Mouse (Mus musculus) retina, adult 2 months (tissue): ENCODE results near the gene Plcb1.

Experiments used
- DNase-seq: peaks from one replicate; pipeline ENCODE4 v3.0.0-alpha.2; 2012; ENCODE audit warnings: low read depth, low spot score

Gene Plcb1

DNA sequence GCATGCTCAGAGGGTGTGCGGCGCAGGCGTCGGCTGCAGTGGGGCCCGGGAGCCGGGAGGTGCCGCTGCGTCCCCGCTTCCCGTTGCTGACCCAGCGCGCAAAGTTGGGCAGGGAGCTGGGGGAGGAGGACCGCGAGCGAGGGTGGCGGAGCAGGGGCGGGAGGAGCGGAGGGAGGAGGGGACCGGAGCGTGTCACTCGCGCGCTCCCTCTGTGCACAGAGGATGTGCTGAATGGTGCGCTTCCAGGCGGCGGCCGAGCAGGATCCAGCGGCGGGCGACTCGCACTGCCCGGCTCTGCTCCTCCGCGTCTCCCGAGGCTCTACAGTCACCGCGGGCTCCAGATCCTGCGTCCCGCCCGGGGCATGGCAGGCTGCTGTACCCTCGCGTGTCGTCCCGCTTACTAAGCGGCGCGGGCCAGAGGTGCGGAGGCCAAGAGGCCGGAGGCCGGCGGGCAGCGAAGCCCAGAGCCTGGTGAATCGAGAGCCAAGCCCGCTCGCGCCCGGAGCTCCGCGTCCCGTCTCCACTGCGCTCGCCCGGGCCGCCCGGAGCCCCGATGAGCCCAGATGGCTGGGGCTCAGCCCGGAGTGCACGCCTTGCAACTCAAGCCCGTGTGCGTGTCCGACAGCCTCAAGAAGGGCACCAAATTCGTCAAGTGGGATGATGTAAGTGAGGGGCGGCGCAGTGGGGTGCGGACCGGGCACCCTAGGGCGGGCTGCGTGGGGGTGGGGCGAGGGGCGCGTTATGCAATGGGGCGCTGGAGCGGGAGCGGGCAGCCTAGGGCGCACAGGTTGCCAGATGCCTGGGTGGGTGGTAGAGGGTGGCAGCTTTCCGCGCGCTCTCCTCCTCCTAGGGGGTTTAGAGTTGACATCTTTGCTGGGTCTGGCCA lies at the start of gene Plcb1:
TSS of gene Plcb1 (plus strand) at position 98 of the 886 bp plus-strand sequence.
- DNase-seq: peak; percentile 22

GRCm38 (mm10) chr2:134755537-134755936 lies 30.3 kb upstream of the Plcb1 start:
- DNase-seq: no peak

DNA sequence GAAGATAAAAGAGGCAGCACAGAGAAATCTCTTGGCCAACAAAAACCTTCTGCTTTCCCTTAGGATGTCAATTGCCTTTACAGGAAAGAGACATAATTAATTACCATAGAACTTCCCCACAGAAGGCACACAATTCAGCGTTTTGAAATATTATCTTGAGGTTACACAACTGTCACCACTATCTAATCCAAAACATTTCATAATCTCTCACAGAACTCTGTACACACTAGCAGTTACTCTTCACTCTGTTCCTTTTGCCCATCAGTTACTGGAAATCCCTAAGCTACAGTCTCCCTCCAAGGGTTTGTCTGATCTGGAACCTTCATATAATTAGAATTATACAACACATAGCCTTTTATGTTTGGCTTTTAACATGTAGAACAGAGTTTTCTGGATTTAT lies 29.8 kb upstream of the Plcb1 start:
- DNase-seq: no peak

GRCm38 (mm10) chr2:134761029-134761428 lies 24.8 kb upstream of the Plcb1 start:
- no peak for DNase-seq

DNA sequence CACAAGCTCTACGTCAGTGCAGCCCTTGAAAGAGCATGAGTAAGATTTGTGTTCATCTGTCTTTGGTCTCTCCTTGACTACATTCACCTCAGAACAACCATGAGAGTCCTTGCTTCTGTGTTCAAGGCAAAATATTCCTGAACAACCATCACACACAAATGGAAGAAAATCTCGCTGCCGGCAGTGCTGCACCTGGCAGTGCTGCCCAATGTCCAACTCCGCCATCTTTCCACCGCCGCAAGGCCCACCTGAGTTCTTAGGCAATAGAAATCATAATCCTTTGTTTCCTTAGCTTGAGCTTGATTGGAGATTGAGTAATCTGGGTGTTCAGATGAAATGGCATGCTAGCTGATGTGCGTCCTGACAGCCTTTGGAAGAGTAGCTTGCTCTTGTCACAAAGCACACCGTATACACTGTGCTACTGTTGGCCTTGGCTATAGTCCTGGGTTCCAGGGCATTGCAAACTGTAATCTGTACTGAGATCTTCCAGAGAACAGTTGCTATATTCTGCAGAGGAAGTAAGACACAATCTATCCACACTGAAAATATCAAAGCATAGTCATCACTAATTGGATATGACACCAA lies 22.4 kb upstream of the Plcb1 start:
- DNase-seq: no peak

DNA sequence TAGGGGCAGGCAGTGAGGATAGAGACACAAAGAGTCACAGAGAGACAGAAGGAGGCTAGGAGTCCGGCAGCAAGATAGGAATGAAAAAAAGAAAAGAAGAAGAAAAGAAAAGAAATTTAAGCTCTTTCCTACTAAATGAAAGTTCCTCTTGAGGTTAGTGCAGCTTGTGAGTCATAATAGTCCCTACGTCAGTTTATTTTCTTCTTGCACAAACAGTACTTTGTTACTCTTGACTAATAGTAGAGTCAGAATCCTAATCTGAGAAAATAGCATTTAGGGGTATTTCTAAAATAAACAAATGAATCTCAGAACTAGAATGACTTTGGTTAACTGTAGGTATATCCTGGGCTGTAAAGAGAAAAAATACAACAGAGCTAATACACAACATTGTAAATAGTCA lies 21.4 kb upstream of the Plcb1 start:
- no peak for DNase-seq

DNA sequence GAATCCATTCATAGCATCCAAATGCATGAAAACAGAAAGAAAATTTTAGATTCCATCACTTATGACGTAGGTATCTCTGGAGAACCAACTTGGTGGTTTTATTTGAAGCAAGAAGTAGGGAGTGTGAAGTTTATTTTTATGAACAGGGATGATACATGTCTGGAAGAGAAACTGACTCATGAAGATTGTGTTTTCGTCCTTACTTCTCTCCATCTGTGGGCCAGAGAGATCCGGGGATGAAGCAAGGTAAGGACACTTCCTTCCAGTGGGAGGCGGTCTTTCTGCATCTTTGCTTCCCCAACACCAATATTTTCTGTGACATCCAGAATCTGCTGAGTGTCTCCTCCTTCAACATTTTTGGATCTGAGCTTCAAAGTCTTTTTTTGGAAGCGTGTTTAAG lies 6.0 kb upstream of the Plcb1 start:
- DNase-seq: no peak

DNA sequence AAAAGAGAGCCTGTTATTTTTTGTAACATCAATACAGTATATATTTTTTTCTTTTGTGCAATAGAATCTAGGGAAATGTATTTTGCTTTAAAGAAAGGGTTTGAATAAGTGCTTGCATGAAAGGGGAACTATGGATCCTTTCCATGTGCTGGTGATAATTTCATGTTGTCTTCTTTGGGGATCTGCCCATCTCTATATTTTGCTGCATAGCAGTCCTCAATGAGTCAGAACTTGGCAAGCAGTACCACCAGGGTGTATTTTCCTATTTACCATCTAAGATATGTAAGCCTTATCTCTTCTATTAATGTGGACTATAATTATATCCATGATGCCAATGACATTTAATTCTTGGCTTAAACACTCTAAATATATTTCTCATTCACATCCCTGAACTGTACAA lies 5.6 kb upstream of the Plcb1 start:
- no peak for DNase-seq

- no peak for DNase-seq
These were observed 986 bp downstream of the Plcb1 start for GRCm38 (mm10) chr2:134786856-134787250.

DNA sequence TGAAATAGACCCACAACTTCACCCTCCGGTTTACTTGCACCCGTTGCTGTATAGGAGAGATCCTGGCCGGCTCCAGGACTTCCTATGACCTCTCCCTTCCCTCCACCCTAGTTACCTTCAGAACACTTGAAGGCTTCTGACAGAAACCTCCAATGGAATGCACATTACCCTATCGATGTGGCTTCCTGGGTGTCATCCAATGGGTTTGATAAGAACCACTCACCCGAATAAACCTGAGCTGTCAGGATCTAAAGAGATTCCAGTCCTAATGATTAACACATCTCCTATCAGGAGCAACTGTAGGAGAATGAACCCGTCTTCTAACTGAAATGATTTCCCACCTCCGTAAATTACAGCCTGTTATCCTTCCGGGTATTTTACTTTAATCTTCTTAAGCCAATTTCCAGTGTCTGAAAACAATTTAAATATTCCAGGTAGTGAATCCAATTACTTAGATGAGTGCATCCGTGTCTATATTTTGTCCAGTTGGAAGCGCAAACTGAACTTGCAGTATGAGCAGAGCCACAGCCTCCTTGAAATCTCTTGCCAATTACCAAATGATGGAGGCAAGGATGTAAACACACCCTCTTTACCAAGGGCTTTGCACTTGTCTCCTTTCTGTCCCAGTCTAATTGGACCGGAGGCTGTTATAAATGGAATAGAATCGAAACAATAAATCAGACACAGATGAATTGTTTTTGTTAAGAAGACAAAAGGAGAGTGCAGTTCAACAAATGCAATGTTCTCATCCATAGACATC lies 1.6 kb downstream of the Plcb1 start:
- DNase-seq: no peak

GRCm38 (mm10) chr2:134792926-134793325 lies 7.1 kb downstream of the Plcb1 start:
- no peak for DNase-seq

- DNase-seq: no peak
These were observed 14.4 kb downstream of the Plcb1 start for GRCm38 (mm10) chr2:134800226-134800625.

DNA sequence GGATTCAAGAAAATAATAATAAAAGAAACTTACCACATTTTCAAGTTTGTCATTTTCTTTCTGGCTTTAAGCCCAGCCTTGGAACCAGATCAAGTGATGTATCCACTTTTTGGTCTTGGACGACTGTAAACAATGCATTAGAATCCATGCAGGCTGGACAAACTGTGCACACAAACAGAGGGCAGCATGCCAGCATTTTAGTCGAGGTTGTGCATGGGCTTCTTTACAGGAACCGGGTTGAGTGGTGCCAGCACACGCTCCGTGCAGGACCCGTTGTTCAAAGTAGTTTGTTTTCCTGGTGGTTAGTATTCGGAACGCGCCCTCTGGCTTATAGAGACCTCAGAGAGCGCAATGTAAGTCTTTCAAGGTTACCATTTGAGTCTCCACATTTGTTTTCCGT lies 30.5 kb downstream of the Plcb1 start:
- no peak for DNase-seq

DNA sequence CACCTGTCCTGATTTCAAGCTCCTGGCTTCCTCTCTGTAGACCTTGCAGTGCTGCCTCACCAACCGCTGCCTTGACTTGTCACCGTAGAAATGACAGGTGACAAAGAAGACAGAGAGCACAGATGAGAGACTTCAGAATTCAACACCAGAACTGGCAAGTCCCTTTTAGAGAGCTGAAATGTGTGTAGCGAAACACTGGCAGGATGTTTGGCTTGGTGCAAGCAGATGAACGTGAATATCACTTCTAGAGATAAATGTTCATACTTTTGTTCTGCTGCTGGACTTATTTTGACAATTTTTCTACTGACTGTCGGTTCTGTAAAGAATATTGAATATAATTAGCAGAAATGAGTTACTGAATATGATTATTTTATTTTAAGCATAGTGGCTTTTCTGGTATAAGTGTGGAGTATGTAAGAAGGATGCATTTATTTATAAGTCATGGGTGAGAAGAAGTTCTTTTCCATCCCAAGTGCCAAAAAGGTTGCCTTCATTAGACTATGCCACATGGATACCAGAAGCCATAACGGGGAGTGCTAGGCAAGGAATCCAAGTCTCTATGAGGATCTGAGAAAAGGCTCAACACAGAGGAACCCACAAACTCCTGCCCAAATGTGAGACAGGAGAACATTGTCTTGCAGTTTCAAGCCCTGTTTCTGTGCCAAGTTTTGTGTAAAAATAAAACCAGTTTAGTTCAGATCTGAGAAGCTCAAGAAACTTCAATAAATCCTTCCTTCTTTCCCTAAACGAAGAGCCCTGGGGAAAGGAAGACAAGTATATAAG lies 31.4 kb downstream of the Plcb1 start:
- no peak for DNase-seq

GRCm38 (mm10) chr2:134821176-134821575 lies 35.3 kb downstream of the Plcb1 start:
- no peak for DNase-seq

DNA sequence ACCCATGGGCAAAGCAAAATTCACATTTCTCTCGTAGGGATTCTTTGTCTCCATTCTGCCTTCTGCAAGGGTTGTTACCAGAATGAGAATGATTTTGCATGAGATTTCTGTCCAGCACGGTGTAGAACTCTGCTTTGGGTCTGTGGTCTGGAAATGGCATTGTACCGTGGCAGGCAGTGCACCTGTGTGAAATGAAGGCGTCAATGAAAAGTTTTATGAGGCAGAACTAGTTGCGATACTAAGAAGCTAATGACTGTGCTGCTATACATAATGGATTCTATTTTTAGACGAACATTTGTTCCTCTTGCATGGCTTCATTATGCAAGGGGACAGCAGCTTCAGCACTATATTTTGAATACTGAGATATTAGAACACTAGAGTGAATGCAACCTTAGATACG lies 39.8 kb downstream of the Plcb1 start:
- no peak for DNase-seq

DNA sequence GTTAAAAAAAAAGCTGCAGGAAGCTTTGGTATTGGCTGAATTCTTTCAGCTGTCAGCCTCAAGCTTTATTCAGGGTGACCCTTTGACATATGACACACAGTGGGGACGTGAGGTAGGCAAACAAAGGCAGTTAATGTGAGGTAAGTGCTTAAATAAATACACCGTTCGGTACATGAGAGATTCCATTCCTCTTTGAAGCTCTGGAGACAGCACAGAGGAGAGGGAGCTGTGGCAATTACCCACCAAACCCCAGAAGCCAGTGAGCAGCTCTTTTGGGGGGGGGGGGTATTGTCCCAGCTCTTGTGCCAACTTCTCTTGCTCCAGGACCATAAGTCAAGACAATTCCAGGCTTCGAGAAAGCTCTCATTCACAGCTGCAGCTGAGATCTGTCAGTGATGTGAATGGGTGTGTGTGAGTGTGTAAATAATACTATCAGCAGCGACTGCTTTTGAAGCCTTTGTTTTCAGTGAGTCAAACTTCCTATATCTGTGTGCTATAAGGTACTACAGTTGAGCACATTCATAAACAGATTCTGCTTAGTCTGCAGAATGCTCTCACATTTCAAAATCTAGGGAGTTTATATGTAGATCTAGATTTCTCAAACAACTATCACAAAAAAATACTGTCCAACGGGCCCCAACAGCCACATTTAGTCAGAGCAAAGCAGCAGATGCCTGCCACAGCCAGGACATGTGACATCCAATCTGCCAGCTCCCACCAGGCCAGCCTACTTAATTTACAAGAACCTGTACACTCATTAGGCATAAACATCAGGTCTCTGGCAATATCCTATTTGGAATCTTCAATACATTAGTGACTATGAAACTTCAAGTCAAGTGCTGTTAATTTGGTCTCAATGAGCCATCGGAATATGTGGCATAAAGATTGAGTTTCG lies 40.5 kb downstream of the Plcb1 start:
- no peak for DNase-seq

DNA sequence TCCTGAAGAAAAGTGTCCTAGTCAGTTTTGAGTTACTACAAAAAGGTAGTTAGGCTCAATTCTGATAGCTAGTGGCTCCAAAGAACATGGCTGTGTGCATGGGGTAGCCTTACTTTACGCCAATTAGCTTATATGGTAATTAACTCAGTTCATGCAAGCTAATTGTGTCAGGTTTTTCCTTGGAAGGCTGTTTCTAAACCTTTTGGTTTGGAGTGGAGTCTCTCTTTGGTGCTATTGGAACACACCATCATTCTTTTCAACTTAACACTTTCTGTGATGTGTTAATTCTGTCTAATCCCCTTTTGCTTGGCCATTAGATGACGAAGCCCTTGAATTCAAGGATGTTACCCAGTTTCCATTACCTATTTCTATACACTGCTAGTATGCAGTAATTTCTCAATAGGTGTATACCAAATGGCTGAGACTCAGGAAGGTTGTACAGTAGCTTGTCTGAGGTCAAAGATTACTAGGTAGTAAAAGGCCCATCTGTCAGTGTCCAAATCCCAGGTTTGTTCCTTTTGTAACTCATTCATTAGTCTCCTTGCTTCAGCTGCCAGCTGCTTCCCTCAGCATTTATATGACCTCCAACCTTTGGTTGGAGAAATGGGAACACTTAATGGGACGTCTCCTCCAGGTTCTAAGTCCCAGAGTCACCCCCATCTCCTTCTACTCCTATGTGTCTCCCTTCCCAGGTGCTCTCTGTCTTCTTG lies 42.1 kb downstream of the Plcb1 start:
- DNase-seq: no peak

DNA sequence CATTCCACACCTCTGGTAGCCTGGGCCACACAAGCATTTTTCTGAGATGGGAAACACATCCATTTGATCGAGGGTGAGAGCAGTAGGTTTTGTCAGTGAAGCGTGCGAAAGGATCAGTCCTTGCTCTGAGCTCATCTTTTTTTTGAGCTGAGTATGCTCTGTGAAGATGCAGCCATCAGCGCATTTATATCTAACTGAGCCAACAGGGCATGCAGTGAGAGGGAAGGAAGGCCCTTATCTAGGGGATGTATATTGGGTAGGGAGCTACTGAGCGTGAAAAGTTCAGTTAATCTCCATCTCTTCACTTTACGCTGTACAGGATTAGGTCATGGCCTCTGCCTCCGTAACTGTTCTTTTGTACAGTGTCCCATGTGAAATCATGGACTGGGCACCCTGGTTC lies 46.0 kb downstream of the Plcb1 start:
- DNase-seq: no peak

DNA sequence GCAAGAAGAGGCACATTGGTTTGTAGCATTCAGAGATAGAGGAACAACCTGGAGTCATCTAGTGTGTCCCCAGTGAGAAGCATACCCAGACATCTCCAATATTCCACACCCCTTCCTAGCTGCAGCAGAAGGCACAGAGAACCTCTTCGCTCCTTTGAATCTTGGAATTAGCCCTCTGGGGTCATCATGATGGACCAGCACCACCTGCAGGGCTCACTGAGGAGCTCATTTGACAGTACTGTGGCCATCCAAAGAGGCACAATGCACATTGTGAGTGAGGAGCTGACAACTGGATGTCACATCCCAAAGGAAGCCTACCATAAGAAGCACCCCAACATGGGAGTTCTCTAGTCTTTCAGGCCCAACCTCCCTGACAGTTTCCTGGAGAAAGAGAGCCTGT lies 50.2 kb downstream of the Plcb1 start:
- no peak for DNase-seq
